Comparison of ENCODE assay signal across 9 mouse cellular contexts in the genomic region with DNA sequence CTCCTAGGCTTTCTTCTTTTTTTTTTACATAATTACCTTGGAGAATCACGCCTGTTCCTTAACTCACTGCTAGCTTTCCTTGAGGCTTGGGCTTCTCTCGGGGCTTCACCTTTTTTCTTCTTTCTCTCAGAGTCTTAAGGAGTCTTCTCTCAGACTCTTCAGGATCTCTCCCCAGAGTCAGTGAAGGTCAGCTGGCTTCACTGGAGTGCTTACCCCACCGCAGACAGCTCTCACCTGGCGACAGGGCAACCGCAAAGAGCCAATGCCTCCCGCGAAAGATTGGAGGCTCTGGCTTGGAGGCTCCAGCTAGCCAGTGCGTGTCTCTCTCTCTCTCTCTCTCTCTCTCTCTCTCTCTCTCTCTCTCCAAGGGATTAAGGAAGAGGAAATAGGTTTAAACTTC.
A peak's percentile ranks its signal among the peaks of the same experiment; 100 is the strongest.
DNase-seq lines count a peak whose midpoint lies in the region; ATAC-seq lines count a peak whose summit lies in the region.
"Had no signal": no experiment of that assay in that cellular context is flagged by ENCODE, and none has a peak within 500 bp of the region (broad histone marks: within the 10 kb centered on the region; RNA-seq: fewer than 3 reads in every experiment).

No protein-coding gene starts in this region.

- H3K4me2 ChIP-seq in lung, embryonic 15.5 days, result peak overlapping the region; percentile 63
- H3K4me2 ChIP-seq in limb, embryonic 11.5 days (ENCODE audit: low read depth, severe bottlenecking), result peak overlapping the region; percentile 80; the same call in 1 of the 2 replicates
- H3K4me2 ChIP-seq in stomach, embryonic 15.5 days, result peak overlapping the region; percentile 71

- 0 out of 2 replicates have a peak, but pooled peaks have one; percentile 56 for ATAC-seq in cerebellum, adult (ENCODE audit: insufficient number of reproducible peaks, low FRiP score, low TSS enrichment)
- no peak for ATAC-seq in lung, embryonic 15.5 days (ENCODE audit: borderline replicate concordance, extremely low read depth, low FRiP score, low TSS enrichment)
- ATAC-seq in limb, embryonic 11.5 days (ENCODE audit: insufficient number of reproducible peaks, low FRiP score, low TSS enrichment, low read depth), result no peak
- ATAC-seq in stomach, embryonic 15.5 days (ENCODE audit: insufficient read depth, low FRiP score, low read depth), result no peak

- intact Hi-C loops in gastrocnemius, postnatal 36 days (cut with DNase I), result no loop called here

- WGBS in lung, embryonic 15.5 days, result 16% methylated on average over 8 of the region's 8 CpGs
- WGBS in limb, embryonic 11.5 days, result 11% methylated on average over 8 of the region's 8 CpGs
- WGBS in stomach, embryonic 15.5 days, result 10% methylated on average over 8 of the region's 8 CpGs

- no peak overlapping the region for H3K9ac ChIP-seq in lung, embryonic 15.5 days
- no peak overlapping the region for H3K9ac ChIP-seq in limb, embryonic 11.5 days (ENCODE audit: low read length)
- no peak overlapping the region for H3K9ac ChIP-seq in stomach, embryonic 15.5 days

- no peak overlapping the region for H3K27ac ChIP-seq in lung, embryonic 15.5 days
- no peak overlapping the region for H3K27ac ChIP-seq in limb, embryonic 11.5 days (replicated peaks; ENCODE audit: low read depth, low read length)
- H3K27ac ChIP-seq in stomach, embryonic 15.5 days, result no peak overlapping the region

- no peaks in the 10 kb centered on the region for H3K9me3 ChIP-seq in lung, embryonic 15.5 days
- no peaks in the 10 kb centered on the region for H3K9me3 ChIP-seq in limb, embryonic 11.5 days (ENCODE audit: control insufficient read depth, low read length)
- H3K9me3 ChIP-seq in stomach, embryonic 15.5 days, result no peaks in the 10 kb centered on the region

- no peak overlapping the region for H3K4me3 ChIP-seq in lung, embryonic 15.5 days
- H3K4me3 ChIP-seq in limb, embryonic 11.5 days (ENCODE audit: low read depth, low read length), result no peak overlapping the region
- peak overlapping the region; percentile 40 for H3K4me3 ChIP-seq in stomach, embryonic 15.5 days (replicated peaks)

- H3K36me3 ChIP-seq in lung, embryonic 15.5 days, result no peaks in the 10 kb centered on the region
- no peaks in the 10 kb centered on the region for H3K36me3 ChIP-seq in limb, embryonic 11.5 days (ENCODE audit: control insufficient read depth, insufficient read depth, low read length)
- H3K36me3 ChIP-seq in stomach, embryonic 15.5 days, result no peaks in the 10 kb centered on the region

- H3K27me3 ChIP-seq in lung, embryonic 15.5 days, result peaks cover 50% of the 10 kb centered on the region
- H3K27me3 ChIP-seq in limb, embryonic 11.5 days (ENCODE audit: control insufficient read depth, insufficient read depth, low read length), result peaks cover 26% of the 10 kb centered on the region
- H3K27me3 ChIP-seq in stomach, embryonic 15.5 days (replicated peaks), result peaks cover 20% of the 10 kb centered on the region; the same call in 1 of the 2 replicates

- no peaks in the 10 kb centered on the region for H3K4me1 ChIP-seq in lung, embryonic 15.5 days
- H3K4me1 ChIP-seq in limb, embryonic 11.5 days (ENCODE audit: control insufficient read depth, insufficient read depth, low read length), result no peaks in the 10 kb centered on the region
- no peaks in the 10 kb centered on the region for H3K4me1 ChIP-seq in stomach, embryonic 15.5 days

- no peak for DNase-seq in cerebellum, adult 9-10 months
- no peak for DNase-seq in lung, postnatal 14 days
- no peak for DNase-seq in limb, embryonic 11.5 days (ENCODE audit: low spot score)
- DNase-seq in gastrocnemius, postnatal 36 days, result no peak
- no peak for DNase-seq in testis, postnatal 14 days (ENCODE audit: low spot score)
- DNase-seq: kidney, adult 9 months had no signal
